Mouse (Mus musculus): Measurements from ENCODE around the gene Ehbp1. TPM values are rescaled to one million over a fixed set of nuclear protein-coding genes. Genes with fewer than 3 reads are reported as not detected.

Ehbp1 gene
- polyA plus RNA-seq, 1 experiment, result 29.1 TPM

DNA sequence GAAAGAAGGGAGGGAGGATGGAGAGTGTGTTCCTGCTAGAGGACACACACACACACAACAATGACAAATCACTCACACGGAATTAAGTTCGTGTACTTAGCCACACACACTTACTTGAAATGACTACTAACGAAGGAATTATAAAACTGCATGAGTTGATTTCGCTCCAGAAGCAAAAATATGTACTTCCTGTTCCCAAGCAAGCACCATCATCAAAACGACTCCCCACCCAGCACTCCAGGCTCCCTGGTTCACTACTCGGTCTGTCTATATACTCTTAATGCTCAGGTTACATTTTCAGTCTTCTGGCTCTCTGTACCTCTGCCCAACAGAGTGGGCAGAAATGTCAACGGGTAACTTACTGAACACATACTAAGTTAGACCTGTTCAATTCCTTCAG lies 68.7 kb downstream of the Ehbp1 start:
- TF ChIP-seq EP300 (IDR thresholded peaks at IDR 0.05; ENCODE audit: insufficient read depth, low read depth, low read length) (no peak), CTCF (IDR thresholded peaks at IDR 0.05; ENCODE audit: low read depth, low read length) (no peak)
- Histone ChIP-seq H3K9ac (ENCODE audit: low read depth, poor library complexity, severe bottlenecking) (no peak overlapping the region), H3K27ac (ENCODE audit: insufficient read depth, low read length) (no peak overlapping the region), H3K27me3 (ENCODE audit: control insufficient read depth, insufficient read depth, low read length, poor library complexity, severe bottlenecking) (no peaks in the 10 kb centered on the region), H3K4me3 (ENCODE audit: low read depth, low read length) (no peak overlapping the region), H3K9me3 (replicated peaks; ENCODE audit: control insufficient read depth, insufficient read depth, low read length, poor library complexity, severe bottlenecking) (no peaks in the 10 kb centered on the region), H3K36me3 (ENCODE audit: control insufficient read depth, insufficient read depth, low read length, poor library complexity, severe bottlenecking) (no peaks in the 10 kb centered on the region; the same call in 1 of the 2 replicates), H3K4me1 (ENCODE audit: control insufficient read depth, insufficient read depth, low read length) (no peaks in the 10 kb centered on the region)

DNA sequence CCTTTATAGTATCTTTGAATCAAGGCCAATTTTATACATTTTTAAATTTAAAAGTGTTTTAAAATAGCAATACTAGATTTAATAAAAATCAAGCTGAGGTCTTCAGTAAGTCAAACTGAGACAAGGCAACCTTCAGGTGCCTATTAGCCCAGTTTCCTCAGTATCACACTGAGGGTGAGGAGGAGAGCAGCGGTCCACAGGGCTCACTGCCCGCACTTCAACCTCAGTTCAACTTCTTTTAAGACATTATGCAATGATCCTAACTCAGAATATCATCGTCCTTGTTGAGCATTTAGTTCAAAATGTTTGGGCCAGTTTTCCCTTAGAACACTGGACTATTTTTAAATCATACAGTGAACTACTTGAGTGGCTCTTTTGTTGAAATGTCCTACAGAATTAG lies 70.2 kb downstream of the Ehbp1 start:
- H3K9ac ChIP-seq (ENCODE audit: low read depth, poor library complexity, severe bottlenecking), result no peak overlapping the region
- no peak for TF ChIP-seq CTCF (IDR thresholded peaks at IDR 0.05; ENCODE audit: low read depth, low read length)
- no peak for TF ChIP-seq POLR2A (IDR thresholded peaks at IDR 0.05; ENCODE audit: insufficient read depth, low read length)
- TF ChIP-seq EP300 (IDR thresholded peaks at IDR 0.05; ENCODE audit: insufficient read depth, low read depth, low read length), result no peak
- no peak overlapping the region for H3K27ac ChIP-seq (ENCODE audit: insufficient read depth, low read length)
- H3K4me3 ChIP-seq (ENCODE audit: low read depth, low read length), result no peak overlapping the region
- H3K36me3 ChIP-seq (ENCODE audit: control insufficient read depth, insufficient read depth, low read length, poor library complexity, severe bottlenecking), result no peaks in the 10 kb centered on the region; the same call in 1 of the 2 replicates
- no peaks in the 10 kb centered on the region for H3K4me1 ChIP-seq (ENCODE audit: control insufficient read depth, insufficient read depth, low read length)
- no peaks in the 10 kb centered on the region for H3K9me3 ChIP-seq (replicated peaks; ENCODE audit: control insufficient read depth, insufficient read depth, low read length, poor library complexity, severe bottlenecking)
- no peaks in the 10 kb centered on the region for H3K27me3 ChIP-seq (ENCODE audit: control insufficient read depth, insufficient read depth, low read length, poor library complexity, severe bottlenecking)

DNA sequence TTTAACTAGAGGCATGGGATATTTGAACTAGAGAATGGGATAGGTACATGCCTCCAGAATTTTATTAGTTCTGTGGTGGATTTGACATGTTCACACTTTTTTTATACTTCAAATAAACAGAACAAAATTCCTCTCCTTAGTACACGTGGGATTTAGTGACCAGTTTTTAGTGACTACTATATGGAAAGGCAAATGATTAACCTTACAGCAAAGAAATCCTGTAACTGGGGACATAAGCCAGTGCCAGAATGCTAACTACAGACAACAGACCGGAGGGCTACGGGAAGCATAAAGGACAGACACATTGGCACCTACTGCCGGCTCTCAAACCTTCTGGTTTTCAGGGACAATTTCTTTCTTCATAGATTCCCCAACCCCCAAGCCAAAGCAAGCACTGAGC lies 72.4 kb downstream of the Ehbp1 start:
- H3K9me3 ChIP-seq (replicated peaks; ENCODE audit: control insufficient read depth, insufficient read depth, low read length, poor library complexity, severe bottlenecking), result no peaks in the 10 kb centered on the region
- H3K9ac ChIP-seq (ENCODE audit: low read depth, poor library complexity, severe bottlenecking), result no peak overlapping the region

DNA sequence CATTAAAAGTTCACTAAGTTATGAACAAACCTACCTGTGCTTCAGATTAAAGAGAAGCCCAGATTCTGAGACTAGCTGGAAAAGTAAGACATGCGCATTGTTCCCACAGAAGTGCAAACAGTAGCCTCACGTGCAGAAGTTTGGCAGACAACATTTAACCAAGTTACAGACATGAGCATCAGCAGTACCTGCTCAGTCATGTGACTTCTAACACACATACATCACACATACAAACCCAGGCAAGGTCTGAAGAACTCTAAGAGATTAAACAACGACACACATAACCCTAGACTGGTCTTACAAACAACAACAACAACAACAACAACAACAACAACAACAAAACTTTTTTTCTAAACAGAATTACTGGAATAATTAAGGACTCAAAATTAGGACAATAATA lies 72.9 kb downstream of the Ehbp1 start:
- no peak overlapping the region for H3K4me3 ChIP-seq (ENCODE audit: low read depth, low read length)
- no peaks in the 10 kb centered on the region for H3K36me3 ChIP-seq (ENCODE audit: control insufficient read depth, insufficient read depth, low read length, poor library complexity, severe bottlenecking)
- H3K4me1 ChIP-seq (ENCODE audit: control insufficient read depth, insufficient read depth, low read length), result no peaks in the 10 kb centered on the region
- no peak for TF ChIP-seq CTCF (IDR thresholded peaks at IDR 0.05; ENCODE audit: low read depth, low read length)
- TF ChIP-seq EP300 (IDR thresholded peaks at IDR 0.05; ENCODE audit: insufficient read depth, low read depth, low read length), result no peak
- no peak for TF ChIP-seq POLR2A (IDR thresholded peaks at IDR 0.05; ENCODE audit: insufficient read depth, low read length)
- H3K27me3 ChIP-seq (ENCODE audit: control insufficient read depth, insufficient read depth, low read length, poor library complexity, severe bottlenecking), result no peaks in the 10 kb centered on the region
- no peak overlapping the region for H3K9ac ChIP-seq (ENCODE audit: low read depth, poor library complexity, severe bottlenecking)
- H3K9me3 ChIP-seq (replicated peaks; ENCODE audit: control insufficient read depth, insufficient read depth, low read length, poor library complexity, severe bottlenecking), result no peaks in the 10 kb centered on the region
- no peak overlapping the region for H3K27ac ChIP-seq (ENCODE audit: insufficient read depth, low read length)

More for the DNA sequence above, 72.4 kb downstream of the Ehbp1 start:
- TF ChIP-seq CTCF (IDR thresholded peaks at IDR 0.05; ENCODE audit: low read depth, low read length) (no peak), POLR2A (IDR thresholded peaks at IDR 0.05; ENCODE audit: insufficient read depth, low read length) (no peak), EP300 (IDR thresholded peaks at IDR 0.05; ENCODE audit: insufficient read depth, low read depth, low read length) (no peak)
- H3K36me3 ChIP-seq (ENCODE audit: control insufficient read depth, insufficient read depth, low read length, poor library complexity, severe bottlenecking), result no peaks in the 10 kb centered on the region
- no peak overlapping the region for H3K27ac ChIP-seq (ENCODE audit: insufficient read depth, low read length)
- no peaks in the 10 kb centered on the region for H3K4me1 ChIP-seq (ENCODE audit: control insufficient read depth, insufficient read depth, low read length)
- no peaks in the 10 kb centered on the region for H3K27me3 ChIP-seq (ENCODE audit: control insufficient read depth, insufficient read depth, low read length, poor library complexity, severe bottlenecking)
- H3K4me3 ChIP-seq (ENCODE audit: low read depth, low read length), result no peak overlapping the region

DNA sequence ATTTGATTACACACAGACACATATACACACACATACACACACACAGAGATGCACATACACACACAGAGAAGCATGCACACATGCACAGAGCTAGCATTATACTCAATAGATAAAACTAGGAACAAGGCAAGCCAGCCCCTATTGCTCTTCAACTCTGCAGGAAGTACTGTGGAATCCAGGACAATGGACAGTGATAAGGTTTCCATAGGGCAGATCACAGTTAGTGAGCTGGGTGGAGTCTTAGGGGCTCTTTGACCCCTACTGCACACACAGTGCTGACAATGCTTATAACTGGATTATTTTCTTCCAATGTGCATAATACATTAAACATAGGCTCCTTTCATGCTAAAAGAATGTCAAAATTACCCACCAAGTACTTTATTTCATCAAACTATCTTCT lies 75.1 kb downstream of the Ehbp1 start:
- Histone ChIP-seq H3K4me1 (ENCODE audit: control insufficient read depth, insufficient read depth, low read length) (no peaks in the 10 kb centered on the region), H3K36me3 (ENCODE audit: control insufficient read depth, insufficient read depth, low read length, poor library complexity, severe bottlenecking) (no peaks in the 10 kb centered on the region), H3K9me3 (replicated peaks; ENCODE audit: control insufficient read depth, insufficient read depth, low read length, poor library complexity, severe bottlenecking) (no peaks in the 10 kb centered on the region), H3K9ac (ENCODE audit: low read depth, poor library complexity, severe bottlenecking) (no peak overlapping the region), H3K27me3 (ENCODE audit: control insufficient read depth, insufficient read depth, low read length, poor library complexity, severe bottlenecking) (no peaks in the 10 kb centered on the region), H3K4me3 (ENCODE audit: low read depth, low read length) (no peak overlapping the region), H3K27ac (ENCODE audit: insufficient read depth, low read length) (no peak overlapping the region)
- TF ChIP-seq CTCF (IDR thresholded peaks at IDR 0.05; ENCODE audit: low read depth, low read length) (no peak), EP300 (IDR thresholded peaks at IDR 0.05; ENCODE audit: insufficient read depth, low read depth, low read length) (no peak), POLR2A (IDR thresholded peaks at IDR 0.05; ENCODE audit: insufficient read depth, low read length) (no peak)

DNA sequence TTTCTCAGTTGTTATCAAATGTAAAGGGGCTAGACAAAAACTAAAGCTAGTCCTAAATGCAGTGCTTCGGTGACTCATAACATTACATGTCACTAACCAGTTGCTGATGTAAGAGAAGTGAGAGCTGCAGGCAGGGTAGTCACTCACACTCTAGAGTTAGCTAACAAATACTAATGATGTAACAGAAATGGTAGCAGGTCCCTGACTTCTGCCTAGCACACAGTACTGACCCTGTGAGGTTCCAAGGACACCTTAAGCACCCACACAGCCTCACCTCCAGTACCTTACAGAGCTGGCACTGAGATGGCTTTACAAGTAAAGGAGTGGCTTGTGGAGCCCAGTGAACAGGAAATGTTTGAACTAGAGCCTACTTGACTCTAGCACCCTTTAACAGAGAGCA lies 86.7 kb downstream of the Ehbp1 start:
- TF ChIP-seq CTCF (IDR thresholded peaks at IDR 0.05; ENCODE audit: low read depth, low read length) (no peak), POLR2A (IDR thresholded peaks at IDR 0.05; ENCODE audit: insufficient read depth, low read length) (no peak), EP300 (IDR thresholded peaks at IDR 0.05; ENCODE audit: insufficient read depth, low read depth, low read length) (no peak)
- H3K9me3 ChIP-seq (replicated peaks; ENCODE audit: control insufficient read depth, insufficient read depth, low read length, poor library complexity, severe bottlenecking), result 0 out of 2 replicates have a peak, but pooled peaks cover 4% of the 10 kb centered on the region

More for the DNA sequence above, 86.7 kb downstream of the Ehbp1 start:
- Histone ChIP-seq H3K27me3 (ENCODE audit: control insufficient read depth, insufficient read depth, low read length, poor library complexity, severe bottlenecking) (no peaks in the 10 kb centered on the region), H3K36me3 (ENCODE audit: control insufficient read depth, insufficient read depth, low read length, poor library complexity, severe bottlenecking) (no peaks in the 10 kb centered on the region), H3K27ac (ENCODE audit: insufficient read depth, low read length) (no peak overlapping the region), H3K4me1 (ENCODE audit: control insufficient read depth, insufficient read depth, low read length) (no peaks in the 10 kb centered on the region), H3K9ac (ENCODE audit: low read depth, poor library complexity, severe bottlenecking) (no peak overlapping the region), H3K4me3 (ENCODE audit: low read depth, low read length) (no peak overlapping the region)
